Mouse (Mus musculus) neural tube, embryonic 12.5 days (tissue): Measurements from ENCODE around the gene Ubl3. TPM values are rescaled to one million over a fixed set of nuclear protein-coding genes. Genes with fewer than 3 reads are reported as not detected.

Experiments
- ATAC-seq: fragments of 200-750 bp; cut with Nextera tagmentation; 2 replicates; pipeline ENCODE4 v1.8.0; 2017; ENCODE audit warnings: low read depth, mild to moderate bottlenecking, moderate TSS enrichment, moderate library complexity; ENCODE audit not compliant: low FRiP score
- H3K27ac ChIP-seq: fragments of 300-500 bp; sonication (generic); 2 replicates; pipeline ENCODE4 v1.5.1; 2016
- H3K27me3 ChIP-seq: fragments of 300-500 bp; sonication (generic); replicated peaks from 2 replicates; pipeline ENCODE4 v1.6.1; 2016; ENCODE audit warnings: mild to moderate bottlenecking
- H3K36me3 ChIP-seq: fragments of 300-500 bp; sonication (generic); 2 replicates; pipeline ENCODE4 v1.6.1; 2016; ENCODE audit warnings: mild to moderate bottlenecking
- H3K4me1 ChIP-seq: fragments of 300-500 bp; sonication (generic); 2 replicates; pipeline ENCODE4 v1.6.1; 2016
- H3K4me2 ChIP-seq: fragments of 300-500 bp; sonication (generic); replicated peaks from 2 replicates; pipeline ENCODE4 v1.6.1; 2016; ENCODE audit warnings: mild to moderate bottlenecking
- H3K4me3 ChIP-seq: fragments of 300-500 bp; sonication (generic); 2 replicates; pipeline ENCODE4 v1.5.1; 2016
- H3K9ac ChIP-seq: fragments of 300-500 bp; sonication (generic); 2 replicates; pipeline ENCODE4 v1.6.1; 2016; ENCODE audit warnings: mild to moderate bottlenecking
- H3K9me3 ChIP-seq: fragments of 300-500 bp; sonication (generic); 2 replicates; pipeline ENCODE4 v1.6.1; 2016; ENCODE audit warnings: mild to moderate bottlenecking
- WGBS: fragments of 180-500 bp; shearing (Covaris S2); methylation state at CpG from one replicate; pipeline ENCODE4 v1.1.7; 2016; 5-methylcytosine and 5-hydroxymethylcytosine counted together
- polyA plus RNA-seq: library from polyadenylated mRNA; unstranded; fragments of >200 nt; fragmentation: Nextera tagmentation; extraction: Ambion mirVana; gene quantifications from 2 replicates; pipeline ENCODE4 v1.2.1, GENCODE M21; 2016

The Ubl3 gene
- polyA plus RNA-seq, 1 experiment from 2014 or later, result 106 TPM

DNA sequence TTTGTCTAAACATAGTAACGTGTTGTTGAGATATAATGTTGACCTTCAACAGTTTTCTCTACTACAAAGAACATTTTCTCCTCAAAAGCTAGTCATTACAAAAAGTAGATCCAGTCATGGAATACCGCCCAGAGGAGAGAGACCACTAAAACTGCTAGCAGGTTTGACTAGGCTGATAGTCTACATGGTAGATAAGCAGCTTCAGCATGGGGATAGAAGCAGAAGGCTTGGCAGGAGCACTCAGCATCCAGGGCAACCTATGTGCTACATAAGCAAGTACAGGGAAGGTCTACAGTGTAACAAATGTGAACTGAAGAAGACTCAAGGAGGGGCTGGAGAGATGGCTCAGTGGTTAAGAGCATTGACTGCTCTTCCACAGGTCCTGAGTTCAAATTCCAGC, 7.9 kb downstream of the Ubl3 start:
- Histone ChIP-seq H3K27ac (no peak overlapping the region), H3K27me3 (no peaks in the 10 kb centered on the region), H3K4me2 (no peak overlapping the region), H3K9me3 (no peaks in the 10 kb centered on the region), H3K4me3 (no peak overlapping the region), H3K4me1 (peaks cover 33% of the 10 kb centered on the region), H3K9ac (no peak overlapping the region), H3K36me3 (no peaks in the 10 kb centered on the region)
- 92% methylated on average over 2 of the region's 2 CpGs for WGBS
- no peak for ATAC-seq

- Histone ChIP-seq H3K27me3 (no peaks in the 10 kb centered on the region), H3K9me3 (no peaks in the 10 kb centered on the region), H3K36me3 (no peaks in the 10 kb centered on the region), H3K27ac (no peak overlapping the region), H3K4me2 (no peak overlapping the region), H3K9ac (no peak overlapping the region), H3K4me3 (no peak overlapping the region), H3K4me1 (peaks cover 16% of the 10 kb centered on the region; the same call in 1 of the 2 replicates)
- ATAC-seq, result no peak
- WGBS, result 64% methylated on average over 2 of the region's 2 CpGs
Observed at GRCm38 (mm10) chr5:148542196-148542595, 10.4 kb downstream of the Ubl3 start.

DNA sequence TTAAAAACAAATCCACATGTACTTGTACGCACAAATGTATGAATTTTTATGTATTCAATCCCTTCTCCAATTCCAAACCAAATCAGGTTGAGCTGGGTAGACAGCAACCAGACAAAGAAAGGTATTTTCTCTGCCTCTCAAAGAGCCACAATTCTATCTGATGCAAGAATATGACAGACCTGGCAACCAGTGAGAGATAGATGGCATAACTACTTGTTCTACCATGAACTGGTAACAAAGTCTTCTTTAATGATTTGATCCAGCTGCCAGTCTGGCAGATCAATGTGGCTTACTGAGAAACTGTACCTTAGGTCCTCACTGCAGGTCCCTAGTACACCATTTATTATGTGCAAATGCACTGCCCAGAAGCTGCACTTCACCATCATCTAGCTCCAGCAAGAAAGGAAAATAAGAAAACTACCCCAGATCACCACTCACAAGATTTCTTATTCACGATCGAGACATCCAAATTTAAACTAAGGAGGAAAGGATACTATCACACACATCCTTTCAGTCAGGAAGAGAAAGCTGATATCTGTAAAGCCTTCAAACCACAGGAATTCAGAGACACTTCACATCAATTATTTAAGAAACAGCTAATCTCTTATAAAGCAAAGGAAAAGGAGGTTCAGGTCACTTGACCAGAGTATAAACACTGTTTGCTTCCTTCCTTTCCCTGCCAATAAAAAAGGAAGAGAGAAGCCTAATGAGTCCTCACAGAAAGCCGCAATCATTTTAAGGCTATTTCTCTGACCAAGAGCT, 16.7 kb downstream of the Ubl3 start:
- ATAC-seq, result no peak
- H3K4me1 ChIP-seq, result peaks cover 6% of the 10 kb centered on the region; the same call in 1 of the 2 replicates
- H3K4me3 ChIP-seq, result no peak overlapping the region
- no peak overlapping the region for H3K9ac ChIP-seq
- H3K9me3 ChIP-seq, result no peaks in the 10 kb centered on the region
- no peaks in the 10 kb centered on the region for H3K36me3 ChIP-seq
- H3K27me3 ChIP-seq, result no peaks in the 10 kb centered on the region
- H3K4me2 ChIP-seq, result no peak overlapping the region
- WGBS, result 91% methylated on average over 4 of the region's 4 CpGs
- no peak overlapping the region for H3K27ac ChIP-seq

DNA sequence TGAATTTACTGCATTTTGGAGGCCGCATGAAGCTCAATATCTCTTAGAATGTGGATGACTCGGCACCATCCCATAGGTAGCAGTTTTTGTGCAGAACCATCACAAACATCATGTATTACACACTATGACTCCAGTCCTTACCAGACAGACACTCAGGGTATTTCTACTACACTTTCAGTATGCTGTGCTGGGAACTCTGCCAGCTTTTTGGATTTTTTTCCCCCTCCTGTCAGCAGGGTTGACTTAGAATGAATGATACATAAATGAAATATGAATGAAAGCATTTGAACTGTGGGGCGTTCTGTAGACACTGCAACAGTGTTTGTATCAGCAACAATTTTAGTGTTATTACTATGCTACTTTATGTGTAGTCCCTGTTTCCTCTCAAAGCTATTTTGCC, 17.9 kb downstream of the Ubl3 start:
- H3K9me3 ChIP-seq, result no peaks in the 10 kb centered on the region
- H3K36me3 ChIP-seq, result no peaks in the 10 kb centered on the region
- H3K9ac ChIP-seq, result no peak overlapping the region
- peaks cover 6% of the 10 kb centered on the region; the same call in 1 of the 2 replicates for H3K4me1 ChIP-seq
- no peak overlapping the region for H3K4me2 ChIP-seq
- H3K27me3 ChIP-seq, result no peaks in the 10 kb centered on the region
- H3K27ac ChIP-seq, result no peak overlapping the region
- no peak for ATAC-seq
- H3K4me3 ChIP-seq, result no peak overlapping the region
- 83% methylated on average over 3 of the region's 3 CpGs for WGBS

- H3K27me3 ChIP-seq, result no peaks in the 10 kb centered on the region
- H3K4me3 ChIP-seq, result no peak overlapping the region
- ATAC-seq, result no peak
- H3K4me2 ChIP-seq, result no peak overlapping the region
- WGBS, result 93% methylated on average over 2 of the region's 2 CpGs
- H3K9me3 ChIP-seq, result no peaks in the 10 kb centered on the region
- H3K4me1 ChIP-seq, result peaks cover 6% of the 10 kb centered on the region; the same call in 1 of the 2 replicates
- H3K36me3 ChIP-seq, result no peaks in the 10 kb centered on the region
- H3K27ac ChIP-seq, result no peak overlapping the region
- no peak overlapping the region for H3K9ac ChIP-seq
Observed at GRCm38 (mm10) chr5:148533924-148534323, 18.7 kb downstream of the Ubl3 start.

- no peak overlapping the region for H3K4me2 ChIP-seq
- peaks cover 6% of the 10 kb centered on the region; the same call in 1 of the 2 replicates for H3K4me1 ChIP-seq
- no peaks in the 10 kb centered on the region for H3K27me3 ChIP-seq
- WGBS, result 13% methylated on average over 5 of the region's 5 CpGs
- H3K36me3 ChIP-seq, result no peaks in the 10 kb centered on the region
- H3K9ac ChIP-seq, result no peak overlapping the region
- no peak for ATAC-seq
- no peak overlapping the region for H3K27ac ChIP-seq
- H3K4me3 ChIP-seq, result no peak overlapping the region
- no peaks in the 10 kb centered on the region for H3K9me3 ChIP-seq
Observed at GRCm38 (mm10) chr5:148532201-148532600, 20.4 kb downstream of the Ubl3 start.

DNA sequence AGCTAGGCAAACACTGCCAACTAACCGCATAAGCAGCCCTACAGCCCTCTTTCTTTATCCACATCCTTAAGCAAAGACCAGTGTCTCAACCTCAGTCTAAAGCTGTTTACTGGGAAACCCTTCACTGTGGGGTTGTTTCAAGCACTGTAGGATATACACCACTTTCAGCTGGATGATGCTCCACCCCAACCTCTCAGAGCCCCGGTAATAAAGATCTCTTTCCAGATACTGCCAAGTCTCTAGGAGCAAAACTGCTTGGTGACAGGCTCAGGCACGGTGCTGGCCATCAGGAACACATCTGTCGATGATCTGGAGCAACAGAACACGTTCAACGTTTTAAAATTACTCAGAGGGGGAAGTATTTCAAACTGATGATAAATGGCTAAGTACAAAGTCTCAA, 25.0 kb downstream of the Ubl3 start:
- peaks cover 17% of the 10 kb centered on the region for H3K4me1 ChIP-seq

DNA sequence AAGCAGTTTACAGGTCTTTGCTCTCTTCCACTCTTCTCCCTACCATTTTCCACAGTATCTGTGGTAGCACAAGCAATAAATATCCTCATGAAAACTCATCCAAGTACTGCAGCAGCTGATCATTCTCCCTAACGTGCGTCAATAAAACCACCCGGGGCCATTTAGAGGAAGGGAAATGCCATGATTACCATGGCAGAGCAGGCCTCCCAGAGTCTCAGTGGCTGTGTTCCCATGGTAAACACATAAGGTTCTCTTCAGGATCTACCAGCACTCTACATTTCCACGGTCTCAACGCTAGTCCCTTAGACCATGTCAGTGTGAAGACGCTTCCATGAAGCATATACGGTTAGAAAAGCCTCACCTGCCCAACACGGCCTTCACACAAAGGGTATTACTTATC, 26.0 kb downstream of the Ubl3 start:
- H3K9ac ChIP-seq, result no peak overlapping the region
- H3K4me3 ChIP-seq, result no peak overlapping the region
- ATAC-seq, result no peak
- no peak overlapping the region for H3K27ac ChIP-seq
- no peaks in the 10 kb centered on the region for H3K36me3 ChIP-seq
- no peak overlapping the region for H3K4me2 ChIP-seq
- WGBS, result 52% methylated on average over 8 of the region's 8 CpGs
- peaks cover 14% of the 10 kb centered on the region for H3K4me1 ChIP-seq
- H3K27me3 ChIP-seq, result no peaks in the 10 kb centered on the region
- no peaks in the 10 kb centered on the region for H3K9me3 ChIP-seq

More for the DNA sequence above, 25.0 kb downstream of the Ubl3 start:
- no peak overlapping the region for H3K9ac ChIP-seq
- no peaks in the 10 kb centered on the region for H3K9me3 ChIP-seq
- no peak overlapping the region for H3K27ac ChIP-seq
- no peaks in the 10 kb centered on the region for H3K27me3 ChIP-seq
- no peaks in the 10 kb centered on the region for H3K36me3 ChIP-seq
- no peak overlapping the region for H3K4me2 ChIP-seq
- no peak for ATAC-seq
- 56% methylated on average over 6 of the region's 6 CpGs for WGBS
- no peak overlapping the region for H3K4me3 ChIP-seq

- H3K27ac ChIP-seq, result no peak overlapping the region
- H3K36me3 ChIP-seq, result no peaks in the 10 kb centered on the region
- peaks cover 18% of the 10 kb centered on the region for H3K4me1 ChIP-seq
- no peak overlapping the region for H3K4me3 ChIP-seq
- H3K27me3 ChIP-seq, result no peaks in the 10 kb centered on the region
- no peaks in the 10 kb centered on the region for H3K9me3 ChIP-seq
- ATAC-seq, result no peak
- WGBS, result 72% methylated on average over 5 of the region's 5 CpGs
- H3K9ac ChIP-seq, result no peak overlapping the region
- no peak overlapping the region for H3K4me2 ChIP-seq
Observed at GRCm38 (mm10) chr5:148523202-148523971, 29.2 kb downstream of the Ubl3 start.

- Histone ChIP-seq H3K27me3 (no peaks in the 10 kb centered on the region), H3K4me2 (no peak overlapping the region), H3K4me1 (peaks cover 17% of the 10 kb centered on the region), H3K9ac (no peak overlapping the region), H3K27ac (no peak overlapping the region), H3K36me3 (no peaks in the 10 kb centered on the region), H3K9me3 (no peaks in the 10 kb centered on the region), H3K4me3 (no peak overlapping the region)
- 86% methylated on average over 3 of the region's 3 CpGs for WGBS
- no peak for ATAC-seq
Observed at GRCm38 (mm10) chr5:148522378-148522777, 30.2 kb downstream of the Ubl3 start.

DNA sequence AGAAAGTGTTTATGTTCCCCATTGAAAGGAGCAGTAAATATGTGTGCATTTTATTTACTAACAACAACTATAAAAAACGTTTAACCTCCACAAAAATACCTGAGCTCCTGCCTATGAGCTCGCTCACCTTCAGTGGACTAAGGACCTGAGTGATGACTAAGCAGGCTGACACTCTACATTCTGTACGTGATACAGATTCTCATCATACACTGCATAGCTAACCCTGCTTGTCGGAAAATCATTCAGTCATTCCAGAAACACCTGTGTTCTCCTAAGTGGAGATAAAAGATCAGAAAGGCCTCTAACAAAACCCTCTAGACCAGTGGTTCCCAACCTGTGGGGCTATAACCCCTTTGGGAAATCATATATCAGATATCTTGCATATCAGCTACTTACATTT, 35.1 kb downstream of the Ubl3 start:
- WGBS, result 81% methylated on average over 4 of the region's 4 CpGs
- Histone ChIP-seq H3K4me2 (no peak overlapping the region), H3K4me1 (peaks cover 4% of the 10 kb centered on the region; the same call in 1 of the 2 replicates), H3K9ac (no peak overlapping the region), H3K9me3 (no peaks in the 10 kb centered on the region), H3K27ac (no peak overlapping the region), H3K36me3 (no peaks in the 10 kb centered on the region), H3K4me3 (no peak overlapping the region), H3K27me3 (no peaks in the 10 kb centered on the region)
- no peak for ATAC-seq

DNA sequence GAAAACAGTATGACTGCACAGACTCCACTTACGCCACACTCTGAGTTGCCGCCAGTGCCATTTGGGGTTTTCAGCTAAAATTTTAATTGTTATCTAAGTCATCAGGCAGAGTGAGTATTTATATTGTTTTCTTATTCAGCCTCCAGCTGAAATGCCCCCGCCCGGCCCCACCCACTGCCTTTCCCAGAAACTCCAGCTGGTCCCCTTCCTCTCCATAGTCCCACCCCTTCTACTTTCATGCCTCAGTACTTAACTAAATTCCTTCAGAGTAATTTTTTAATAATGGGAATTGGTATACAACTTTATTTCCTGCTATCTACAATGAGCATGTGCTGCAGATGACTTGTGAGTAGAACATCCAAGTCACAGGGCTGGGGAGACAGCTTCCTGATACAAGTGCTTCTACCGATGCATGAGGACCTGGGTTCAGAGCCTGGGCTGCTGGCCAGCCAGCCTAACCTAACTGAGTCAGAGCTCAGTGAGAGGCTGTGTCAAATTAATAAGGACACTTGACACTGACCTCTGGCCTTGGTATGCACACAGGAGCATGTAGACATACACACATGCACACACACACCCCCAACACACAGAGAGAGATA, 40.4 kb downstream of the Ubl3 start:
- Histone ChIP-seq H3K4me1 (no peaks in the 10 kb centered on the region; the same call in 1 of the 2 replicates), H3K36me3 (peaks cover 28% of the 10 kb centered on the region; the same call in 1 of the 2 replicates), H3K27ac (no peak overlapping the region), H3K4me3 (no peak overlapping the region), H3K27me3 (no peaks in the 10 kb centered on the region), H3K9ac (no peak overlapping the region), H3K4me2 (no peak overlapping the region), H3K9me3 (no peaks in the 10 kb centered on the region)
- no peak for ATAC-seq
- 94% methylated on average over 5 of the region's 5 CpGs for WGBS
